Mouse (Mus musculus) heart, embryonic 13.5 days (tissue): Measurements from ENCODE around the gene Car2. TPM values are rescaled to one million over a fixed set of nuclear protein-coding genes. Genes with fewer than 3 reads are reported as not detected.

Experiments
- ATAC-seq: fragments of 200-750 bp; cut with Nextera tagmentation; 2 replicates; pipeline ENCODE4 v1.8.0; 2017; ENCODE audit warnings: moderate TSS enrichment; ENCODE audit not compliant: insufficient number of reproducible peaks, low FRiP score, low TSS enrichment; ENCODE audit errors: extremely low read depth
- H3K27ac ChIP-seq: fragments of 300-500 bp; sonication (generic); replicated peaks from 2 replicates; pipeline ENCODE4 v1.5.1; 2015; ENCODE audit warnings: moderate library complexity, mild to moderate bottlenecking, inconsistent platforms
- H3K27me3 ChIP-seq: fragments of 300-500 bp; sonication (generic); replicated peaks from 2 replicates; pipeline ENCODE4 v1.6.1; 2015; ENCODE audit warnings: mild to moderate bottlenecking, inconsistent platforms
- H3K36me3 ChIP-seq: fragments of 300-500 bp; sonication (generic); 2 replicates; pipeline ENCODE4 v1.6.1; 2015; ENCODE audit warnings: mild to moderate bottlenecking, inconsistent platforms
- H3K4me1 ChIP-seq: fragments of 300-500 bp; sonication (generic); 2 replicates; pipeline ENCODE4 v1.6.1; 2015; ENCODE audit warnings: inconsistent platforms
- H3K4me2 ChIP-seq: fragments of 300-500 bp; sonication (generic); 2 replicates; pipeline ENCODE4 v1.6.1; 2015; ENCODE audit warnings: inconsistent platforms, mild to moderate bottlenecking, moderate library complexity
- H3K4me3 ChIP-seq: fragments of 300-500 bp; sonication (generic); 2 replicates; pipeline ENCODE4 v1.5.1; 2015; ENCODE audit warnings: moderate library complexity, mild to moderate bottlenecking, inconsistent platforms
- H3K9ac ChIP-seq: fragments of 300-500 bp; sonication (generic); 2 replicates; pipeline ENCODE4 v1.6.1; 2015; ENCODE audit warnings: inconsistent platforms, mild to moderate bottlenecking, moderate library complexity
- H3K9me3 ChIP-seq: fragments of 300-500 bp; sonication (generic); 2 replicates; pipeline ENCODE4 v1.6.1; 2016; ENCODE audit warnings: inconsistent platforms
- WGBS: fragments of 180-500 bp; shearing (Covaris S2); methylation state at CpG from one replicate; pipeline ENCODE4 v1.1.7; 2015; ENCODE audit warnings: mixed read lengths; 5-methylcytosine and 5-hydroxymethylcytosine counted together
- polyA plus RNA-seq: library from polyadenylated mRNA; unstranded; fragments of >200 nt; fragmentation: Nextera tagmentation; extraction: Ambion mirVana; gene quantifications from 2 replicates; pipeline ENCODE4 v1.2.1, GENCODE M21; 2015

Gene Car2
- polyA plus RNA-seq, 1 experiment from 2014 or later, result 130 TPM

DNA sequence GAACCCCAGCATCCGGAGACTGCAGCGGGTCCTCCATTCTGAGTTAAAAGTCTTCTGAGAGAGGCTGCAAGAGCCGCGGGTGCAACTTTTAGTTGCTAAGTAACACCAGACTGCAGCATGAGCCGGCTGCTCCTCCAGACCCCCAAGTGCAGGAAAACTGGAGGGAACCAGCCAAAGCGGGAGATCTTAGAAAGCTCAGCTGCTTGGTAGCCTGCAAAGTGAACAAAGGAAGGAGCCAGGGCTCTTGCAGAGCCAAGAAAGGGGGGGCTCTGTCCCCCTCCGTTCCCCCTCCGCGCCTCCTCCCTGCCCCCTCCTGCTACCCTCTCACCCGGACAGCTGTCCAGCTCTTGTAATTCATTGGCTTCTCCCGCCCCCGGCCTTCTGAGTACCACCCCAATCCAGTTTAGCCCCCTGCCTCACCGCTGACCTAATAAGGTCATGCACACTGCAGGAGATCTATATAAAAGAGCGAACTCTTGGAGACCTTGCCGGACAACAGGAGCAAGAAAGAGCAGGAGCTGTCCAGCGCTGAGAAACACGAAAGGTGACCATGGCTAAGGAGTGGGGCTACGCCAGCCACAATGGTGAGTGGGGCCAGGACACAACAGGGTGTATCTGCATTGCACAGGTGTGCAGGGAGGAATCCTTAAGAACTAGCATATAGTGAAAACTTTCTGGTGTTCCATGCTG is 22.9 kb upstream of the Car2 start, which contains the start of gene Car3:
Gene Car3, plus strand, starts transcription at position 491 of the 690 bp plus-strand sequence.
- H3K4me1 ChIP-seq, result peaks cover 10% of the 10 kb centered on the region
- H3K27me3 ChIP-seq, result no peaks in the 10 kb centered on the region
- no peak within 1 kb of the TSS for H3K27ac ChIP-seq
- H3K9me3 ChIP-seq, result no peaks in the 10 kb centered on the region
- H3K36me3 ChIP-seq, result no peaks in the 10 kb centered on the region
- H3K4me2 ChIP-seq, result peak within 1 kb of the TSS; percentile 84
- no peak for ATAC-seq
- WGBS, result 3% methylated on average over 18 of the region's 18 CpGs
- peak within 1 kb of the TSS; percentile 67 for H3K9ac ChIP-seq
- H3K4me3 ChIP-seq, result peak within 1 kb of the TSS; percentile 49

DNA sequence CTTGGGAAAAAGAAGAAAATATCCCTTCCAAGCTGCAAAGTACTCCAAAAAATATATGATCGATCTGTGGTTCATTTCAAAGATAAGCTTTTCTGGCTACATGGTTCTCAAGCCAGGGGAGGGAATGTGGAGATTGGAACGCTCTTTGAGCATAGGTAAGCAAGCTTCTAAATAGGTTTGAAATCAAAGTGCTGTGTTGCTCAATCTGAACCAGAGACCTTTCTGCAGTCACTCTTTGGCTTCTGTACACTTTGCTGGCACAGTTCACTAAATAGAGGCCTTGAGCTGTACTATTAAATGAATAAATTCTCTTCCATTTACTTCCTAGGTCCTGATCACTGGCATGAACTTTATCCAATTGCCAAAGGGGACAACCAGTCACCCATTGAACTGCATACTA is 22.2 kb upstream of the Car2 start:
- no peak for ATAC-seq
- no peaks in the 10 kb centered on the region for H3K36me3 ChIP-seq
- 81% methylated on average over 2 of the region's 2 CpGs for WGBS
- H3K9me3 ChIP-seq, result no peaks in the 10 kb centered on the region
- H3K27me3 ChIP-seq, result no peaks in the 10 kb centered on the region
- H3K27ac ChIP-seq, result no peak overlapping the region
- H3K9ac ChIP-seq, result no peak overlapping the region
- H3K4me3 ChIP-seq, result no peak overlapping the region
- H3K4me1 ChIP-seq, result peaks cover 10% of the 10 kb centered on the region
- no peak overlapping the region for H3K4me2 ChIP-seq

DNA sequence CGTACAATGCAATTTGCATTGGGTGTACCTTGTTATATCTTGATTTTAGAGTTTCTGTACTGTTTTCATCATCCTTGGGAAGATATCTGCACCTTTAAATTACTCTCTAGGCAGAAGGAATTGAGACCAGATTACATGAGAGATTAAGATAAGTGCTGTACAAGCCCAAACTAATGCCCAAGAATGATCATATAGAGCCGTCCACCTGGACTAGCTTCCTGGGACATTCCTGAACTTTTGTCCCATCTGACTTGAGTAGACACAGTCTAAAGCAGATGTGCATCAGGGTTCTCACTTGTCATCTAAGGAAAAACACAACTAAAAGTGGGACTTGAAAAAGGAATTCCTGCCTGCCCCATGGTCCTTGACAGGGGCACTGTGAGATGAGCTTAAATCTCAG is 20.1 kb upstream of the Car2 start:
- no peaks in the 10 kb centered on the region for H3K27me3 ChIP-seq
- H3K9ac ChIP-seq, result no peak overlapping the region
- H3K27ac ChIP-seq, result no peak overlapping the region
- no peaks in the 10 kb centered on the region for H3K9me3 ChIP-seq
- H3K4me1 ChIP-seq, result peaks cover 10% of the 10 kb centered on the region
- H3K36me3 ChIP-seq, result no peaks in the 10 kb centered on the region
- 70% methylated on average over 2 of the region's 2 CpGs for WGBS
- ATAC-seq, result no peak
- no peak overlapping the region for H3K4me2 ChIP-seq
- no peak overlapping the region for H3K4me3 ChIP-seq

DNA sequence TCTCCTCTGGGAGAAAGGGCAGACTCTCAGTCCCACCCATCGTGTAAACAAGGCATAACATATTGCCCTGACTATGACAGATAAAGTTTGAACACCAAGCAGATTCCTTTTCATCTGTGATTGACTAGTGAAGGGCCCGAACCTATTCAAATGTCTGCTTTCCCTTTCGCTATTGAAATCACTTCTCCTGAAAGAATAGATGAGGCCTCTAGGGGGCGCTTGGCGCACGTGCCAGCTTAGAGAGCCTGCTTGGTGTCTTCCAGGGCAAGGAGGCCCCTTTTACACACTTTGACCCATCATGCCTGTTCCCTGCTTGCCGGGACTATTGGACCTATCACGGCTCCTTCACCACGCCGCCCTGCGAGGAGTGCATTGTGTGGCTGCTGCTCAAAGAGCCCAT is 16.3 kb upstream of the Car2 start:
- no peaks in the 10 kb centered on the region for H3K36me3 ChIP-seq
- no peaks in the 10 kb centered on the region for H3K27me3 ChIP-seq
- 26% methylated on average over 11 of the region's 11 CpGs for WGBS
- H3K4me3 ChIP-seq, result peak overlapping the region; percentile 29
- peak overlapping the region; percentile 54 for H3K4me2 ChIP-seq
- ATAC-seq, result no peak
- peak overlapping the region; percentile 58; the same call in 1 of the 2 replicates for H3K9ac ChIP-seq
- H3K27ac ChIP-seq, result no peak overlapping the region
- H3K4me1 ChIP-seq, result no peaks in the 10 kb centered on the region
- no peaks in the 10 kb centered on the region for H3K9me3 ChIP-seq

DNA sequence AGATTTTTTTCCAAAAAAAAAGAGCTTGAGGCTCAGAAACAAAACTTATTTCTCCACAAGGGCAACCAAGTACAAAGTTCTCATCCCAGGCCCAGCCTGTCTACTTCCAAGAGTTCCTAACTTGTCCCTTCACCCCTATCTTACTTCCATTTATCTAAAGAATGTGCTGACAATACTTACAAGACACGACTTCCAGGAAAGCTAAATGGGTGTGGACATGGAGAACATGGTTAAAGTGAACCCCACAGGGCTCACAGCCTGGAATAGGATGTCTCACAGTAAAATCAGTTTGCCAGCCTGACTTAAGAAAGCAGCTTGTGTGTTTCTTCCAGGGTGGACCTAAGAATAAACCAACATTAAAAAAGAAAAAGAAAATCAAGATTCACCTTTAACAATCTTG is 15.5 kb upstream of the Car2 start:
- Histone ChIP-seq H3K27me3 (no peaks in the 10 kb centered on the region), H3K9ac (no peak overlapping the region), H3K27ac (no peak overlapping the region), H3K36me3 (no peaks in the 10 kb centered on the region), H3K4me2 (no peak overlapping the region), H3K4me1 (no peaks in the 10 kb centered on the region), H3K4me3 (no peak overlapping the region), H3K9me3 (no peaks in the 10 kb centered on the region)
- 8% methylated on average over 1 of the region's 1 CpGs for WGBS
- ATAC-seq, result no peak

DNA sequence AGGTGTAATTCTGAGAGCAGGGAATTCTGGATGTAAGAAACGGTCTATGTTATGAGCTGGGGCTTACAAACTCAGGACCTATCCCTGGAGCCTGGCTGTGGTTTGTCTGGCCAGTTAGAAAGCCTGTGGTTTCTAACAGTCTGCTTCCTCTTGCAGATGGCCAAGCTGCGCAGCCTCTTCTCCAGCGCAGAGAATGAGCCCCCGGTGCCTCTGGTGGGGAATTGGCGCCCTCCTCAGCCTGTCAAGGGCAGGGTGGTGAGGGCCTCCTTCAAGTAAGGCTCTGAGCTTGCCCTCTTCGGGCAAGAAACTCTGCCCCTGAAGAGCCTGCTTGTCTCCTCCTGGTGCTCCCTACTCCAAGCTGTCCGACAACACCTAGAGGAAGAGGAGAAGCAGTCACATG is 14.7 kb upstream of the Car2 start:
- Histone ChIP-seq H3K36me3 (no peaks in the 10 kb centered on the region), H3K9ac (no peak overlapping the region), H3K9me3 (no peaks in the 10 kb centered on the region), H3K27ac (no peak overlapping the region), H3K4me1 (peaks cover under 1% of the 10 kb centered on the region; the same call in 1 of the 2 replicates), H3K27me3 (no peaks in the 10 kb centered on the region), H3K4me3 (no peak overlapping the region), H3K4me2 (no peak overlapping the region)
- ATAC-seq, result no peak
- 41% methylated on average over 7 of the region's 7 CpGs for WGBS

DNA sequence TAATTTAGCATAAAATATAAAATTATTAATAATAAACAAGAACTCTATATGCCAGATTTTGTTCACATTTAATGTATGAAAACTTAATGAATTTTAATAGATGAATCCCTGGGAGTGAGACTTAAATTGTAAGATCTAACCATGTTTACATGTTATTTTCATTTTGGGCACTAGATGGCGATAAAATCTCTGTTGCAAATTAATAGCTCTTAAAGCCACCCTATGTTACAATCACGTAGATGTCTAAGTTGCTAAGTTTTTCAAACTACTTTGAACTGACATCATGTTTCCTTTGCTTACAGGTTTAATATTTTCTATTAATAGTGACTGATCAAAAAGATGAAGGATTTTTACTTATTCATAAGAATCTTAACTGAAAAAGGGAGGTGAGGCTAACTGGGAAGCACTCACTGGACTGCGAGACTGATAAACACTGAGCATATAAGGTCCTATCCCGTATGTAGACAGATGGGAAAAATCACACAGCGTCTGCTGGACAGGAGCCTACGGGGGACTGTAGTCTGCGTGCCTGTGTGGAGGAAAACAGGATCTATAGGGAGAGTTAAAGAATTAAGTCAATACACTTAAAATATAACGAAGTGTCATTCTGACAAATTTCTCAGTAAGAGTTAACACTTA is 11.6 kb upstream of the Car2 start:
- Histone ChIP-seq H3K4me1 (peaks cover 16% of the 10 kb centered on the region), H3K36me3 (no peaks in the 10 kb centered on the region), H3K27ac (no peak overlapping the region), H3K4me3 (no peak overlapping the region), H3K27me3 (no peaks in the 10 kb centered on the region), H3K9me3 (no peaks in the 10 kb centered on the region), H3K4me2 (peak overlapping the region; percentile 30; the same call in 1 of the 2 replicates), H3K9ac (no peak overlapping the region)
- no peak for ATAC-seq
- WGBS, result 33% methylated on average over 8 of the region's 8 CpGs

DNA sequence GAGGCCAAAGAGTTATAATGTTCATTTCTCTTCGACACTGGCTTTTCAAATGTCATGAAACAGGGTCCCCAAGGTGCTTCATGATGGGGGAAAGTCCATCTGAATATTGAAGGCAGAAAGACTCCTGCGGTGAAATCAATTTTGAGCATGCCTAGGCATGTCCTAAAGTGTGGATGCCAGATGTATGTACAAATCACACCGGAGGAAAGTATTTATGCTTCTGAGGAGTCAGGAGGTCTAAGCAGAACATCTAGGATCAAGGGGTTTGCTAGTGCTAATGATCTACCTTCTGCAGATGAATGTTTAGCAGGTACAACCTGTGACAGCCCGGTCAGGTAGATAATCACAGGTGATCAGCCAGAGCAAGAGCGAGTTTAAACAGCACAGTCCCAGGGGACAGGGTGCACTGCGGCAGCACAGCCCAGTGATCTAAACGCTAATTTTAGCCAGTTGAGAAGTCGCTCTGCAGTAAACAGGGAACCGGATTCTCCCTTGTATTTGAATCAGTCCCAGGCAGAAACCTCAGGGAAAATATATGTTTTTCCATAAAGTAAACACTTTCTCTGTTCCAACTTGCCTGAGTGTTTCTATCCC is 9.7 kb upstream of the Car2 start:
- Histone ChIP-seq H3K4me2 (no peak overlapping the region), H3K36me3 (no peaks in the 10 kb centered on the region), H3K27ac (peak overlapping the region; percentile 51; the same call in 1 of the 2 replicates), H3K9me3 (no peaks in the 10 kb centered on the region), H3K4me3 (no peak overlapping the region), H3K4me1 (peaks cover 16% of the 10 kb centered on the region), H3K9ac (peak overlapping the region; percentile 12; the same call in 1 of the 2 replicates), H3K27me3 (no peaks in the 10 kb centered on the region)
- WGBS, result 57% methylated on average over 9 of the region's 9 CpGs
- ATAC-seq, result no peak

DNA sequence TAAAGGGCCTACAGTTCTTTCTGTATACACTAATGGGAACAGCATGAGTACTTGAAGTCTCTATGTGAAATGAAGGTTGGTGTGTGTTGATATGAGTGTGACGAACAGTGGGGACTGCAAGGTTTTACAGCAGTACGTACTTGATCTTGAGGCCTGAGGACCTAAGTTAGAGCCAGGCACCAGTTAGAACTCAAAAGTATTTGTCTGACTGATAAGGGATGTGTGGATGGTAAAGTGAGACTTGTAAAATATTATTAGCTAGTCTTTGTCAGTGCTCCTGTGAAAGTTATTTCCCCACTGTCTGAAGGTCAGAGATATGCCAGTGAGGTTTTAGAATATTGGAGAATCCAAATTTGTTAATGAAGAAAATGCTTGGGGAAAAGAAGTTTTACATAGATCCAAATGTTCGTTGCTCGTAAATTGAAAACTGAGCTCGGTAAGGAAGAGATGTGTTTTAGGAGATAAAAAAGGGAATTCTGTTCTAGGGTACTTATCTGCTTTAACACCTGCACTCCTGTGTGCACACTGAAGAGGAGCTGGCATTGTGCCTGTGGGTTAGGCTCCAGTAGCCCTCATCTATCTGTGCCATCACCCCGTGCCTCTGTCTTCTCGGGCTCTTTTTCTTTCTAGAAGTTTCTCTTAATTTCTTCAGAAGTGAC is 8.7 kb upstream of the Car2 start:
- H3K27ac ChIP-seq, result peak overlapping the region; percentile 51
- 0 out of 2 replicates have a peak overlapping the region, but pooled peaks have one; percentile 3 for H3K4me2 ChIP-seq
- 42% methylated on average over 7 of the region's 7 CpGs for WGBS
- H3K4me1 ChIP-seq, result peaks cover 16% of the 10 kb centered on the region
- no peaks in the 10 kb centered on the region for H3K36me3 ChIP-seq
- H3K9ac ChIP-seq, result 0 out of 2 replicates have a peak overlapping the region, but pooled peaks have one; percentile 12
- no peaks in the 10 kb centered on the region for H3K27me3 ChIP-seq
- ATAC-seq, result no peak
- no peaks in the 10 kb centered on the region for H3K9me3 ChIP-seq
- H3K4me3 ChIP-seq, result no peak overlapping the region

DNA sequence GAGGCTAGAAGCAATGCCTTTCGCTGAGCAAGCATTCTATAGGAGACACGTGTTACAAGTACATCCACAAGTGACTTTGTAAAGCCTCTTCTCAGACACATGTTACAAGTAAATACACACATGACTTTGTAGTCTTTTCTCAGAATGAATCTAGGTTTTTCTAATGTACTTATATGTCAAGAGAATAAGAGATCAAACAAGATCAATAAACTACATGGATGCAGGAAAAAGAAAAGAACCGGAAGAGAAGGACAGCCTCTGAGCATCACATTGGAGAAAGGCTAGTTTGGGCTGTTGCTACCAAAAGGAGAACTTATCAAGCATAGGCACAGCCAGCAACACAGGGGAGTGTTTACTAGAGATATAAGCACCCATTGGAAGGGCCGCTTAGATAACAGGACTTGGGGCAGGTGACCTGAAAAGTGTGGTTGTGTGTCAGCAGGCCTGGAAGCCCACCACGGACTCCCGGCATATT is 7.3 kb upstream of the Car2 start:
- WGBS, result 58% methylated on average over 6 of the region's 6 CpGs
- Histone ChIP-seq H3K36me3 (no peaks in the 10 kb centered on the region), H3K27ac (peak overlapping the region; percentile 53; the same call in 1 of the 2 replicates), H3K9ac (no peak overlapping the region), H3K4me3 (no peak overlapping the region), H3K4me1 (peaks cover 16% of the 10 kb centered on the region), H3K9me3 (no peaks in the 10 kb centered on the region), H3K4me2 (no peak overlapping the region), H3K27me3 (no peaks in the 10 kb centered on the region)
- ATAC-seq, result peak; percentile 58; the same call in 1 of the 2 replicates

DNA sequence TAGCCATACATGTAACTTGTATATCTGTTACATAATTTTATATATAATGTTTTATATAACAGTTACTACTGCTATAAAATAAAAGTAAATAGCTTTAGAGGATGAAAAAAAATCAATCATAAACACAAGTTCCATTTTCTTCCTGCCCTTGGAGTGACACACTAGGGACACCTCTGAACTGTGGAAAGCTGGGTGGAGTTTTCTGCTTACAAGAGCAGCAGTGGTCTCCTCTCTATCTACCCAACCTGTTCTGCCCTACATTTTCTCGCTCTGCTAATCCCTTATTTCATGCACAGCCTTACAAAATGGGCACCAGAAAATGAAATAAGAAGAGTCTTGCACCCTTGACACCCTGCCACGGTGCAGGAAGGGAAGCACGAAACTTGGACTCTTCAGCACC is 6.8 kb upstream of the Car2 start:
- H3K4me3 ChIP-seq, result no peak overlapping the region
- no peaks in the 10 kb centered on the region for H3K9me3 ChIP-seq
- H3K27ac ChIP-seq, result no peak overlapping the region
- no peak overlapping the region for H3K9ac ChIP-seq
- no peaks in the 10 kb centered on the region for H3K36me3 ChIP-seq
- no peak for ATAC-seq
- no peaks in the 10 kb centered on the region for H3K27me3 ChIP-seq
- peaks cover 16% of the 10 kb centered on the region for H3K4me1 ChIP-seq
- H3K4me2 ChIP-seq, result no peak overlapping the region
- WGBS, result 66% methylated on average over 3 of the region's 3 CpGs
